Mouse (Mus musculus) spleen, adult 2 months (tissue): ENCODE data around the gene Ffar3.

Source experiments
- CTCF ChIP-seq: fragments of 200-500 bp; IDR thresholded peaks from 2 replicates; pipeline ENCODE4 v1.5.1; 2011; ENCODE audit warnings: mild to moderate bottlenecking, inconsistent platforms; ENCODE audit not compliant: insufficient read depth, insufficient read length, insufficient replicate concordance; ENCODE audit errors: extremely low read depth
- POLR2A ChIP-seq: fragments of 200-500 bp; IDR thresholded peaks from 2 replicates; pipeline ENCODE4 v1.6.1; 2011; ENCODE audit warnings: low read depth, low read length, inconsistent platforms

- no peak for TF ChIP-seq CTCF
- TF ChIP-seq POLR2A, result no peak
Measured at GRCm38 (mm10) chr7:30840306-30840705, 15.7 kb downstream of the Ffar3 start.
